Mouse (Mus musculus): ENCODE results near the gene Atp1b1. TPM values are rescaled to one million over a fixed set of nuclear protein-coding genes. Genes with fewer than 3 reads are reported as not detected.

Atp1b1 gene
- total and polyA plus RNA-seq, 3 experiments = 0.17 to 0.32 (median 0.23) TPM

- no peak for DNase-seq (ENCODE audit: extremely low read depth)
- no peaks in the 10 kb centered on the region for H3K36me3 ChIP-seq (replicated peaks in 1 of 2; ENCODE audit: control insufficient read depth in 1 of 2, insufficient read depth in 1 of 2, low read length in 1 of 2)
- dilution Hi-C loops (cut with MboI; ENCODE audit: extremely low pct_ligation_motif_present, extremely low pct_unique_long_range_greater_than_20kb, low sequenced_read_pairs) = no loop called here
Measured at GRCm38 (mm10) chr1:164445620-164446162, 12.5 kb downstream of the Atp1b1 start.

GRCm38 (mm10) chr1:164441408-164441974 lies 16.7 kb downstream of the Atp1b1 start:
- Histone ChIP-seq H3K4me2 (ENCODE audit: insufficient read depth, low read depth, poor library complexity, severe bottlenecking) (no peak overlapping the region), H3K9ac (ENCODE audit: insufficient read depth, low read depth) (no peak overlapping the region), H3K79me2 (replicated peaks; ENCODE audit: control insufficient read depth, extremely low read depth, insufficient read depth, poor library complexity, severe bottlenecking) (no peaks in the 10 kb centered on the region), H3K27me3 (replicated peaks) (peaks cover 5% of the 10 kb centered on the region), H3K4me3 (replicated peaks in 1 of 3; ENCODE audit: low read depth in 2 of 3, low read length in 2 of 3, poor library complexity in 1 of 3) (no peak overlapping the region), H3K9me3 (replicated peaks; ENCODE audit: low read length) (peaks cover 4% of the 10 kb centered on the region), H3K36me3 (replicated peaks in 1 of 2; ENCODE audit: control insufficient read depth in 1 of 2, insufficient read depth in 1 of 2, low read length in 1 of 2) (peaks cover 3 to 13% of the 10 kb centered on the region in 2 experiments), H3K27ac (ENCODE audit: insufficient read depth, low read depth) (no peak overlapping the region), H3K4me1 (ENCODE audit: control insufficient read depth in 1 of 2, insufficient read depth in 2 of 2) (peaks cover 7 to 43% of the 10 kb centered on the region in 2 experiments)
- dilution Hi-C loops (cut with MboI; ENCODE audit: extremely low pct_ligation_motif_present, extremely low pct_unique_long_range_greater_than_20kb, low sequenced_read_pairs) (no loop called here), in situ Hi-C loops (cut with MboI; ENCODE audit: low pct_ligation_motif_present, low pct_unique_long_range_greater_than_20kb, low sequenced_read_pairs) (no loop called here)
- DNase-seq (ENCODE audit: extremely low read depth) = peak; percentile 52
- TF ChIP-seq E2F4 (IDR thresholded peaks at IDR 0.05; ENCODE audit: insufficient replicate concordance, low read depth, low read length) (no peak), USF1 (IDR thresholded peaks at IDR 0.05; ENCODE audit: low read depth, low read length) (no peak), HCFC1 (IDR thresholded peaks at IDR 0.05; ENCODE audit: low read depth, low read length) (no peak), GABPA (IDR thresholded peaks at IDR 0.05; ENCODE audit: insufficient replicate concordance, low read depth, low read length) (no peak), SMC3 (IDR thresholded peaks at IDR 0.05; ENCODE audit: low read depth, low read length) (no peak)

More at GRCm38 (mm10) chr1:164445620-164446162, 12.5 kb downstream of the Atp1b1 start:
- in situ Hi-C loops (cut with MboI; ENCODE audit: low pct_ligation_motif_present, low pct_unique_long_range_greater_than_20kb, low sequenced_read_pairs) = no loop called here
- Histone ChIP-seq H3K9me3 (replicated peaks; ENCODE audit: low read length) (peaks cover 4% of the 10 kb centered on the region), H3K79me2 (replicated peaks; ENCODE audit: control insufficient read depth, extremely low read depth, insufficient read depth, poor library complexity, severe bottlenecking) (no peaks in the 10 kb centered on the region), H3K4me3 (replicated peaks in 1 of 3; ENCODE audit: low read depth in 2 of 3, low read length in 2 of 3, poor library complexity in 1 of 3) (no peak overlapping the region), H3K4me2 (ENCODE audit: insufficient read depth, low read depth, poor library complexity, severe bottlenecking) (no peak overlapping the region), H3K4me1 (ENCODE audit: control insufficient read depth in 1 of 2, insufficient read depth in 2 of 2) (peaks cover 5 to 29% of the 10 kb centered on the region in 2 experiments), H3K27me3 (replicated peaks) (peaks cover 5% of the 10 kb centered on the region), H3K27ac (ENCODE audit: insufficient read depth, low read depth) (no peak overlapping the region), H3K9ac (ENCODE audit: insufficient read depth, low read depth) (no peak overlapping the region)
- TF ChIP-seq USF1 (IDR thresholded peaks at IDR 0.05; ENCODE audit: low read depth, low read length) (no peak), MXI1 (IDR thresholded peaks at IDR 0.05; ENCODE audit: low read depth, low read length) (no peak), E2F4 (IDR thresholded peaks at IDR 0.05; ENCODE audit: insufficient replicate concordance, low read depth, low read length) (no peak), KAT2A (IDR thresholded peaks at IDR 0.05; ENCODE audit: insufficient replicate concordance, low read length) (no peak), GABPA (IDR thresholded peaks at IDR 0.05; ENCODE audit: insufficient replicate concordance, low read depth, low read length) (no peak), CHD2 (IDR thresholded peaks at IDR 0.05; ENCODE audit: low read length) (no peak), ZMIZ1 (IDR thresholded peaks at IDR 0.05; ENCODE audit: low read depth, low read length) (no peak), ZC3H11A (IDR thresholded peaks at IDR 0.05; ENCODE audit: low read depth, low read length) (no peak), RAD21 (IDR thresholded peaks at IDR 0.05; ENCODE audit: low read depth, low read length) (no peak), TBP (conservative IDR thresholded peaks at IDR 0.05; ENCODE audit: low read depth, low read length) (no peak), USF2 (conservative IDR thresholded peaks at IDR 0.05; ENCODE audit: low read depth, low read length) (no peak), ZKSCAN1 (IDR thresholded peaks at IDR 0.05; ENCODE audit: borderline replicate concordance, low read depth, low read length) (no peak), SMC3 (IDR thresholded peaks at IDR 0.05; ENCODE audit: low read depth, low read length) (no peak), POLR2A (IDR thresholded peaks at IDR 0.05; ENCODE audit: low read depth, low read length) (no peak)
